Mouse (Mus musculus): Measurements from ENCODE around the gene Ciao2a. TPM values are rescaled to one million over a fixed set of nuclear protein-coding genes. Genes with fewer than 3 reads are reported as not detected.

The Ciao2a gene
- polyA plus RNA-seq (2014; fragmentation: Nextera tagmentation; extraction: Ambion mirVana) = 79.8 and 81.2 TPM in 2 replicates

DNA sequence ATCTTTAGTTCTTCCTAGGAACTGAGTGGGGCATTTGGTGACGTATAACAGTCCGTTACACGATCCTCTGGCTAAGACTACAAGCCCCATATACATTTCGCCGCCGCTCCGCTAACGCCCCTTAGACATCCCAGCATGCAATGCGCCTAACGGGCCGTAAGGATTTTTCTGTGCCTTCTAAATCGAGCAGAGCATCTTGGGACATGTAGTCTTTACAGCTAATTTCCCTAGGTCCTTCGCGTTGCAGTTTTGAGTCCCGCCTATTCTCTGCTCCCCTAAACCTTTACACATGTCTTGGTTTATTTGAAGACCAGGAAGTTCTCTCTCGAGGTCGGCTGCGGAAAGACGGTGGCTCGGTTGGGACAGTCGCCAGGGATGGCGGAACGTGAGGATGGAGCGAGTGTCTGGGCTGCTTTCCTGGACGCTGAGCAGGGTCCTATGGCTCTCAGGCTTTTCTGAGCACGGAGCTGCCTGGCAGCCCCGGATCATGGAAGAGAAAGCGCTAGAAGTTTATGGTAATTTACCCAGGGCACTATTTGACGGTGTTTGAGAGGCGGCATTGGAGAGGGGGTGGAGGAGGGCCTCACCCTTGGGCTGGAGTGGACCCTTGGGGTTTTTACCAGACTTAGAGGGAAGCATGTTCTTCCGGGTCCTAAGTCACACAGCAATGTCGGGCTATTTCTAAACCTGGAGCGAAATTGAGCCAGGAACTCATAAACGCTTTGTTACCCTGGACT, at the start of gene Ciao2a, which contains the start of gene Snx1:
Gene Ciao2a, plus strand, starts transcription at position 156 of the 737 bp plus-strand sequence.
Gene Snx1, minus strand, starts transcription at position 132 of the 737 bp plus-strand sequence.
- H3K27ac ChIP-seq (ENCODE audit: low read depth, low read length) = peak within 1 kb of the TSS; percentile 90
- H3K4me2 ChIP-seq (ENCODE audit: low read length) = peak within 1 kb of the TSS; percentile 81
- H3K9me3 ChIP-seq (replicated peaks; ENCODE audit: control insufficient read depth, low read length) = no peaks in the 10 kb centered on the region
- ATAC-seq = peak; percentile 76
- H3K9ac ChIP-seq (ENCODE audit: low read length) = peak within 1 kb of the TSS; percentile 64
- H3K27me3 ChIP-seq (replicated peaks; ENCODE audit: control insufficient read depth, insufficient read depth, low read length) = no peaks in the 10 kb centered on the region
- peak; percentile 99 for DNase-seq (ENCODE audit: low spot score)
- peak within 1 kb of the TSS; percentile 48 for H3K4me3 ChIP-seq (ENCODE audit: low read depth, low read length)
- H3K36me3 ChIP-seq (ENCODE audit: control insufficient read depth, insufficient read depth, low read length) = no peaks in the 10 kb centered on the region
- 2% methylated on average over 34 of the region's 34 CpGs for WGBS
- peaks cover 22% of the 10 kb centered on the region for H3K4me1 ChIP-seq (ENCODE audit: control insufficient read depth, insufficient read depth, low read length)

- peak overlapping the region; percentile 35 for H3K9ac ChIP-seq (ENCODE audit: low read length)
- H3K4me2 ChIP-seq (ENCODE audit: low read length) = peak overlapping the region; percentile 15; the same call in 1 of the 2 replicates
- 0 out of 2 replicates have a peak overlapping the region, but pooled peaks have one; percentile 5 for H3K27ac ChIP-seq (ENCODE audit: low read depth, low read length)
- 78% methylated on average over 3 of the region's 3 CpGs for WGBS
- no peaks in the 10 kb centered on the region for H3K9me3 ChIP-seq (replicated peaks; ENCODE audit: control insufficient read depth, low read length)
- H3K27me3 ChIP-seq (replicated peaks; ENCODE audit: control insufficient read depth, insufficient read depth, low read length) = no peaks in the 10 kb centered on the region
- DNase-seq (ENCODE audit: low spot score) (no peak), ATAC-seq (no peak)
- no peak overlapping the region for H3K4me3 ChIP-seq (ENCODE audit: low read depth, low read length)
- H3K36me3 ChIP-seq (ENCODE audit: control insufficient read depth, insufficient read depth, low read length) = no peaks in the 10 kb centered on the region
- 0 out of 2 replicates have a peak, but pooled peaks cover 4% of the 10 kb centered on the region for H3K4me1 ChIP-seq (ENCODE audit: control insufficient read depth, insufficient read depth, low read length)
Measured at GRCm38 (mm10) chr9:66078072-66078471, 48.3 kb upstream of the Ciao2a start.

GRCm38 (mm10) chr9:66078493-66078892, 47.9 kb upstream of the Ciao2a start:
- H3K9me3 ChIP-seq (replicated peaks; ENCODE audit: control insufficient read depth, low read length) = no peaks in the 10 kb centered on the region
- 9% methylated on average over 14 of the region's 14 CpGs for WGBS
- ATAC-seq = no peak

GRCm38 (mm10) chr9:66080804-66081459, 45.5 kb upstream of the Ciao2a start:
- ATAC-seq (no peak), DNase-seq (ENCODE audit: low spot score) (no peak)
- Histone ChIP-seq H3K36me3 (ENCODE audit: control insufficient read depth, insufficient read depth, low read length) (peaks cover under 1% of the 10 kb centered on the region; the same call in 1 of the 2 replicates), H3K4me2 (ENCODE audit: low read length) (no peak overlapping the region), H3K4me3 (ENCODE audit: low read depth, low read length) (no peak overlapping the region), H3K9ac (ENCODE audit: low read length) (no peak overlapping the region), H3K9me3 (replicated peaks; ENCODE audit: control insufficient read depth, low read length) (no peaks in the 10 kb centered on the region), H3K4me1 (ENCODE audit: control insufficient read depth, insufficient read depth, low read length) (0 out of 2 replicates have a peak, but pooled peaks cover 4% of the 10 kb centered on the region), H3K27ac (ENCODE audit: low read depth, low read length) (no peak overlapping the region), H3K27me3 (replicated peaks; ENCODE audit: control insufficient read depth, insufficient read depth, low read length) (no peaks in the 10 kb centered on the region)
- WGBS = 72% methylated on average over 3 of the region's 3 CpGs

More at GRCm38 (mm10) chr9:66078493-66078892, 47.9 kb upstream of the Ciao2a start:
- Histone ChIP-seq H3K27ac (ENCODE audit: low read depth, low read length) (0 out of 2 replicates have a peak overlapping the region, but pooled peaks have one; percentile 5), H3K4me2 (ENCODE audit: low read length) (peak overlapping the region; percentile 15; the same call in 1 of the 2 replicates), H3K27me3 (replicated peaks; ENCODE audit: control insufficient read depth, insufficient read depth, low read length) (no peaks in the 10 kb centered on the region), H3K36me3 (ENCODE audit: control insufficient read depth, insufficient read depth, low read length) (no peaks in the 10 kb centered on the region), H3K9ac (ENCODE audit: low read length) (peak overlapping the region; percentile 35), H3K4me1 (ENCODE audit: control insufficient read depth, insufficient read depth, low read length) (0 out of 2 replicates have a peak, but pooled peaks cover 4% of the 10 kb centered on the region), H3K4me3 (ENCODE audit: low read depth, low read length) (no peak overlapping the region)
- DNase-seq (ENCODE audit: low spot score) = peak; percentile 34

- no peak for DNase-seq (ENCODE audit: low spot score)
- no peak overlapping the region for H3K4me3 ChIP-seq (ENCODE audit: low read depth, low read length)
- no peaks in the 10 kb centered on the region for H3K9me3 ChIP-seq (replicated peaks; ENCODE audit: control insufficient read depth, low read length)
- no peaks in the 10 kb centered on the region for H3K27me3 ChIP-seq (replicated peaks; ENCODE audit: control insufficient read depth, insufficient read depth, low read length)
- H3K27ac ChIP-seq (ENCODE audit: low read depth, low read length) = no peak overlapping the region
- WGBS = 86% methylated on average over 4 of the region's 4 CpGs
- ATAC-seq = no peak
- no peak overlapping the region for H3K9ac ChIP-seq (ENCODE audit: low read length)
- H3K4me2 ChIP-seq (ENCODE audit: low read length) = no peak overlapping the region
- H3K36me3 ChIP-seq (ENCODE audit: control insufficient read depth, insufficient read depth, low read length) = peaks cover 7% of the 10 kb centered on the region
- 0 out of 2 replicates have a peak, but pooled peaks cover 4% of the 10 kb centered on the region for H3K4me1 ChIP-seq (ENCODE audit: control insufficient read depth, insufficient read depth, low read length)
Measured at GRCm38 (mm10) chr9:66081999-66082398, 44.4 kb upstream of the Ciao2a start.

DNA sequence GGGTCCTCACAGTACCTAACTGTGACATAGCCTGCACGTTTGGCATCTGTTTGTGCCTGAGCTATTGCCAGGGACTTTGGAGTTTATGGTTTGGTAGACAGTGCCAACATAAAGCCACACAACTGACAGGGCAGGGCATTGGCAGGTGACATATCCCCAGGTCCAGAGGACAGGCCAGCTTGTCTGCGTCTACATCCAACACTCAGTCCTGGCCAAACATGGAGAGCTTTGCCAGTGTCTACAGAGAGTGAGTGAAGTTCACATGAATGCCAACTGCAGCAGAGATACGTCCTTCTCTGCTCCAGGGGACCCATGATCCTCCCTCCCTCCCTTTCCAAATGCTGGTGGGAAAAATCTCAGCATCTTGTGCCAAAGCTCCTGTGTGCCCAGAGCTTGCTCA, 42.2 kb upstream of the Ciao2a start:
- DNase-seq (ENCODE audit: low spot score) = no peak
- H3K27ac ChIP-seq (ENCODE audit: low read depth, low read length) = no peak overlapping the region
- H3K9ac ChIP-seq (ENCODE audit: low read length) = no peak overlapping the region
- H3K36me3 ChIP-seq (ENCODE audit: control insufficient read depth, insufficient read depth, low read length) = peaks cover 28% of the 10 kb centered on the region
- WGBS = 95% methylated on average over 3 of the region's 3 CpGs
- no peaks in the 10 kb centered on the region for H3K4me1 ChIP-seq (ENCODE audit: control insufficient read depth, insufficient read depth, low read length)
- ATAC-seq = no peak
- no peak overlapping the region for H3K4me2 ChIP-seq (ENCODE audit: low read length)
- H3K9me3 ChIP-seq (replicated peaks; ENCODE audit: control insufficient read depth, low read length) = no peaks in the 10 kb centered on the region
- no peak overlapping the region for H3K4me3 ChIP-seq (ENCODE audit: low read depth, low read length)
- H3K27me3 ChIP-seq (replicated peaks; ENCODE audit: control insufficient read depth, insufficient read depth, low read length) = no peaks in the 10 kb centered on the region

- no peaks in the 10 kb centered on the region for H3K9me3 ChIP-seq (replicated peaks; ENCODE audit: control insufficient read depth, low read length)
- H3K4me3 ChIP-seq (ENCODE audit: low read depth, low read length) = no peak overlapping the region
- no peaks in the 10 kb centered on the region for H3K27me3 ChIP-seq (replicated peaks; ENCODE audit: control insufficient read depth, insufficient read depth, low read length)
- H3K36me3 ChIP-seq (ENCODE audit: control insufficient read depth, insufficient read depth, low read length) = peaks cover 57% of the 10 kb centered on the region
- H3K4me2 ChIP-seq (ENCODE audit: low read length) = no peak overlapping the region
- H3K9ac ChIP-seq (ENCODE audit: low read length) = no peak overlapping the region
- no peak for DNase-seq (ENCODE audit: low spot score)
- ATAC-seq = no peak
- 93% methylated on average over 7 of the region's 7 CpGs for WGBS
- no peaks in the 10 kb centered on the region for H3K4me1 ChIP-seq (ENCODE audit: control insufficient read depth, insufficient read depth, low read length)
- H3K27ac ChIP-seq (ENCODE audit: low read depth, low read length) = no peak overlapping the region
Measured at GRCm38 (mm10) chr9:66087062-66087461, 39.3 kb upstream of the Ciao2a start.

GRCm38 (mm10) chr9:66088411-66088810, 38.0 kb upstream of the Ciao2a start:
- H3K27ac ChIP-seq (ENCODE audit: low read depth, low read length) = no peak overlapping the region
- ATAC-seq = peak; percentile 15; the same call in 1 of the 2 replicates
- peaks cover 70% of the 10 kb centered on the region for H3K36me3 ChIP-seq (ENCODE audit: control insufficient read depth, insufficient read depth, low read length)
- H3K4me3 ChIP-seq (ENCODE audit: low read depth, low read length) = no peak overlapping the region
- H3K4me1 ChIP-seq (ENCODE audit: control insufficient read depth, insufficient read depth, low read length) = no peaks in the 10 kb centered on the region
- H3K9me3 ChIP-seq (replicated peaks; ENCODE audit: control insufficient read depth, low read length) = no peaks in the 10 kb centered on the region
- no peak overlapping the region for H3K9ac ChIP-seq (ENCODE audit: low read length)
- no peaks in the 10 kb centered on the region for H3K27me3 ChIP-seq (replicated peaks; ENCODE audit: control insufficient read depth, insufficient read depth, low read length)
- no peak overlapping the region for H3K4me2 ChIP-seq (ENCODE audit: low read length)
- 59% methylated on average over 4 of the region's 4 CpGs for WGBS
- DNase-seq (ENCODE audit: low spot score) = peak; percentile 48

Measured in forebrain, embryonic 14.5 days (tissue).